Mouse (Mus musculus): ENCODE measurements around the gene Tm4sf19. TPM values are rescaled to one million over a fixed set of nuclear protein-coding genes. Genes with fewer than 3 reads are reported as not detected.

The Tm4sf19 gene
- total RNA-seq, 2 experiments from 2014 or later, result not detected

GRCm38 (mm10) chr16:32401335-32401965 lies 1.1 kb downstream of the Tm4sf19 start:
- Histone ChIP-seq H3K4me3 (no peak overlapping the region), H3K27ac (no peak overlapping the region)
- intact Hi-C loops (cut with DNase I), result no loop called here
- DNase-seq, result no peak
- TF ChIP-seq CTCF (IDR thresholded peaks at IDR 0.05), result no peak

GRCm38 (mm10) chr16:32402818-32403217 lies 2.5 kb downstream of the Tm4sf19 start:
- no peak for TF ChIP-seq CTCF (IDR thresholded peaks at IDR 0.05)
- DNase-seq, result no peak
- Histone ChIP-seq H3K4me3 (no peak overlapping the region), H3K27ac (no peak overlapping the region)
- intact Hi-C loops (cut with DNase I), result no loop called here

- DNase-seq, result no peak
Measured at GRCm38 (mm10) chr16:32405716-32406115, 5.4 kb downstream of the Tm4sf19 start.

GRCm38 (mm10) chr16:32406671-32407070 lies 6.4 kb downstream of the Tm4sf19 start:
- TF ChIP-seq CTCF (IDR thresholded peaks at IDR 0.05), result no peak
- Histone ChIP-seq H3K4me3 (no peak overlapping the region), H3K27ac (no peak overlapping the region)
- intact Hi-C loops (cut with DNase I), result no loop called here
- no peak for DNase-seq

More at GRCm38 (mm10) chr16:32405716-32406115, 5.4 kb downstream of the Tm4sf19 start:
- intact Hi-C loops (cut with DNase I), result no loop called here
- TF ChIP-seq CTCF (IDR thresholded peaks at IDR 0.05), result no peak
- no peak overlapping the region for H3K4me3 ChIP-seq
- no peak overlapping the region for H3K27ac ChIP-seq

- intact Hi-C loops (cut with DNase I), result no loop called here
- no peak for DNase-seq
- Histone ChIP-seq H3K27ac (no peak overlapping the region), H3K4me3 (no peak overlapping the region)
- TF ChIP-seq CTCF (IDR thresholded peaks at IDR 0.05), result no peak
Measured at GRCm38 (mm10) chr16:32407730-32408129, 7.4 kb downstream of the Tm4sf19 start.

GRCm38 (mm10) chr16:32417457-32417856 lies 17.2 kb downstream of the Tm4sf19 start:
- no peak overlapping the region for H3K4me3 ChIP-seq
- no peak for TF ChIP-seq CTCF (IDR thresholded peaks at IDR 0.05)
- intact Hi-C loops (cut with DNase I), result no loop called here
- DNase-seq, result no peak
- no peak overlapping the region for H3K27ac ChIP-seq

GRCm38 (mm10) chr16:32419517-32420483 lies 19.5 kb downstream of the Tm4sf19 start, which contains the start of gene Tctex1d2:
TSS of gene Tctex1d2 (plus strand) at chr16:32419702.
- intact Hi-C loops (cut with DNase I), result no loop called here
- DNase-seq, result peak; percentile 97
- TF ChIP-seq CTCF (IDR thresholded peaks at IDR 0.05), result no peak
- H3K27ac ChIP-seq, result peak within 1 kb of the TSS; percentile 88
- peak within 1 kb of the TSS; percentile 80 for H3K4me3 ChIP-seq

- no peak for DNase-seq
- intact Hi-C loops (cut with DNase I), result loop anchor here (5.0 kb wide), 1 partner anchor 45 kb away; no protein-coding TSS in a partner anchor
- no peak overlapping the region for H3K4me3 ChIP-seq
- no peak for TF ChIP-seq CTCF (IDR thresholded peaks at IDR 0.05)
- H3K27ac ChIP-seq, result no peak overlapping the region
Measured at GRCm38 (mm10) chr16:32427506-32427905, 27.2 kb downstream of the Tm4sf19 start.

- peak within 1 kb of the TSS; percentile 93 for H3K27ac ChIP-seq
- TF ChIP-seq CTCF (IDR thresholded peaks at IDR 0.05), result peak; percentile 42; the same call in 1 of the 2 replicates
- intact Hi-C loops (cut with DNase I), result loop anchor here (5.0 kb wide), 2 partner anchors 98 to 153 kb away; partner anchors contain the start of genes Rnf168 and Ubxn7
- peak; percentile 93 for DNase-seq
- H3K4me3 ChIP-seq, result peak within 1 kb of the TSS; percentile 87
Measured at GRCm38 (mm10) chr16:32430474-32431046, 30.3 kb downstream of the Tm4sf19 start, which contains the start of gene Pcyt1a. TSS of gene Pcyt1a (plus strand) at chr16:32430921.

GRCm38 (mm10) chr16:32431047-32431591 lies 30.8 kb downstream of the Tm4sf19 start:
- intact Hi-C loops (cut with DNase I), result loop anchor here (5.0 kb wide), 2 partner anchors 99 to 154 kb away; partner anchors contain the start of genes Rnf168 and Ubxn7
- DNase-seq, result no peak

GRCm38 (mm10) chr16:32431926-32432325 lies 31.6 kb downstream of the Tm4sf19 start:
- H3K4me3 ChIP-seq, result peak overlapping the region; percentile 87
- peak overlapping the region; percentile 93 for H3K27ac ChIP-seq
- TF ChIP-seq CTCF (IDR thresholded peaks at IDR 0.05), result no peak
- intact Hi-C loops (cut with DNase I), result loop anchor here (5.0 kb wide), 2 partner anchors 100 to 155 kb away; partner anchors contain the start of genes Rnf168 and Ubxn7
- DNase-seq, result no peak

More at GRCm38 (mm10) chr16:32431047-32431591, 30.8 kb downstream of the Tm4sf19 start:
- no peak for TF ChIP-seq CTCF (IDR thresholded peaks at IDR 0.05)
- peak overlapping the region; percentile 93 for H3K27ac ChIP-seq
- peak overlapping the region; percentile 87 for H3K4me3 ChIP-seq

GRCm38 (mm10) chr16:32433138-32433537 lies 32.8 kb downstream of the Tm4sf19 start:
- intact Hi-C loops (cut with DNase I), result loop anchor here (5.0 kb wide), 2 partner anchors 101 to 156 kb away; partner anchors contain the start of genes Rnf168 and Ubxn7
- Histone ChIP-seq H3K4me3 (no peak overlapping the region), H3K27ac (peak overlapping the region; percentile 93)
- no peak for DNase-seq
- TF ChIP-seq CTCF (IDR thresholded peaks at IDR 0.05), result no peak
